Mouse (Mus musculus) lung, embryonic 16.5 days (tissue): ENCODE data around the gene Gpc3. TPM values are rescaled to one million over a fixed set of nuclear protein-coding genes. Genes with fewer than 3 reads are reported as not detected.

Source experiments
- ATAC-seq: fragments of 200-750 bp; cut with Nextera tagmentation; 2 replicates; pipeline ENCODE4 v1.8.0; 2017; ENCODE audit warnings: low read depth, mild to moderate bottlenecking, moderate library complexity
- H3K27ac ChIP-seq: fragments of 300-500 bp; sonication (generic); 2 replicates; pipeline ENCODE4 v1.5.1; 2014; ENCODE audit warnings: mild to moderate bottlenecking, control low read depth, low read length
- H3K27me3 ChIP-seq: fragments of 300-500 bp; sonication (generic); 2 replicates; pipeline ENCODE4 v1.6.1; 2014; ENCODE audit warnings: low read depth, low read length, mixed read lengths; ENCODE audit not compliant: control insufficient read depth, insufficient read depth
- H3K36me3 ChIP-seq: fragments of 300-500 bp; sonication (generic); 2 replicates; pipeline ENCODE4 v1.6.1; 2014; ENCODE audit warnings: low read length; ENCODE audit not compliant: control insufficient read depth, insufficient read depth
- H3K4me1 ChIP-seq: fragments of 300-500 bp; sonication (generic); replicated peaks from 2 replicates; pipeline ENCODE4 v1.6.1; 2014; ENCODE audit warnings: low read length, mixed read lengths; ENCODE audit not compliant: control insufficient read depth, insufficient read depth
- H3K4me2 ChIP-seq: fragments of 300-500 bp; sonication (generic); 2 replicates; pipeline ENCODE4 v1.6.1; 2014; ENCODE audit warnings: low read depth, low read length, control low read depth
- H3K4me3 ChIP-seq: fragments of 300-500 bp; sonication (generic); 2 replicates; pipeline ENCODE4 v1.5.1; 2014; ENCODE audit warnings: mild to moderate bottlenecking, low read length, control low read depth
- H3K9ac ChIP-seq: fragments of 300-500 bp; sonication (generic); 2 replicates; pipeline ENCODE4 v1.6.1; 2014; ENCODE audit warnings: low read length, control low read depth
- H3K9me3 ChIP-seq: fragments of 300-500 bp; sonication (generic); 2 replicates; pipeline ENCODE4 v1.6.1; 2016; ENCODE audit warnings: low read length; ENCODE audit not compliant: control insufficient read depth
- WGBS: fragments of 180-500 bp; shearing (Covaris S2); extraction: QIAGEN DNeasy Blood & Tissue Kit; methylation state at CpG from one replicate; pipeline ENCODE4 v1.1.7; 2014; 5-methylcytosine and 5-hydroxymethylcytosine counted together
- polyA plus RNA-seq: library from polyadenylated mRNA; unstranded; fragments of >200 nt; fragmentation: Nextera tagmentation; extraction: Ambion mirVana; gene quantifications from 2 replicates; pipeline ENCODE4 v1.2.1, GENCODE M21; 2015

Gene Gpc3
- polyA plus RNA-seq, 1 experiment from 2014 or later: 477 TPM

GRCm38 (mm10) chrX:52533098-52533497 lies 80.7 kb downstream of the Gpc3 start:
- WGBS: 40% methylated on average over 4 of the region's 4 CpGs

GRCm38 (mm10) chrX:52532124-52532523 lies 81.6 kb downstream of the Gpc3 start:
- Histone ChIP-seq H3K9me3 (no peaks in the 10 kb centered on the region), H3K27ac (no peak overlapping the region; the same call in 1 of the 2 replicates), H3K4me3 (no peak overlapping the region), H3K4me2 (no peak overlapping the region), H3K36me3 (no peaks in the 10 kb centered on the region), H3K9ac (no peak overlapping the region), H3K4me1 (no peaks in the 10 kb centered on the region; the same call in 1 of the 2 replicates), H3K27me3 (no peaks in the 10 kb centered on the region)
- WGBS: 37% methylated on average over 2 of the region's 2 CpGs
- peak; percentile 47 for ATAC-seq

More at GRCm38 (mm10) chrX:52533098-52533497, 80.7 kb downstream of the Gpc3 start:
- Histone ChIP-seq H3K27ac (no peak overlapping the region), H3K36me3 (no peaks in the 10 kb centered on the region), H3K27me3 (no peaks in the 10 kb centered on the region), H3K9me3 (no peaks in the 10 kb centered on the region), H3K4me3 (no peak overlapping the region), H3K4me2 (no peak overlapping the region), H3K9ac (no peak overlapping the region), H3K4me1 (no peaks in the 10 kb centered on the region; the same call in 1 of the 2 replicates)
- no peak for ATAC-seq

- no peak overlapping the region for H3K4me3 ChIP-seq
- H3K27me3 ChIP-seq: no peaks in the 10 kb centered on the region
- peaks cover 3% of the 10 kb centered on the region; the same call in 1 of the 2 replicates for H3K4me1 ChIP-seq
- H3K4me2 ChIP-seq: no peak overlapping the region
- ATAC-seq: no peak
- no peaks in the 10 kb centered on the region for H3K36me3 ChIP-seq
- no peak overlapping the region for H3K9ac ChIP-seq
- no peak overlapping the region for H3K27ac ChIP-seq
- 68% methylated on average over 5 of the region's 5 CpGs for WGBS
- no peaks in the 10 kb centered on the region for H3K9me3 ChIP-seq
These were observed 87.7 kb downstream of the Gpc3 start for GRCm38 (mm10) chrX:52526086-52526485.

- H3K9ac ChIP-seq: no peak overlapping the region
- ATAC-seq: no peak
- no peaks in the 10 kb centered on the region for H3K27me3 ChIP-seq
- H3K4me1 ChIP-seq: peaks cover 3% of the 10 kb centered on the region; the same call in 1 of the 2 replicates
- H3K4me3 ChIP-seq: no peak overlapping the region
- no peaks in the 10 kb centered on the region for H3K9me3 ChIP-seq
- H3K36me3 ChIP-seq: no peaks in the 10 kb centered on the region
- no peak overlapping the region for H3K4me2 ChIP-seq
- no peak overlapping the region for H3K27ac ChIP-seq
- 55% methylated on average over 3 of the region's 3 CpGs for WGBS
These were observed 88.6 kb downstream of the Gpc3 start for GRCm38 (mm10) chrX:52525132-52525531.

- 37% methylated on average over 3 of the region's 3 CpGs for WGBS
These were observed 99.2 kb downstream of the Gpc3 start for GRCm38 (mm10) chrX:52514553-52514952.

GRCm38 (mm10) chrX:52511151-52511550 lies 102.6 kb downstream of the Gpc3 start:
- no peak for ATAC-seq
- no peak overlapping the region for H3K9ac ChIP-seq
- 77% methylated on average over 4 of the region's 4 CpGs for WGBS
- H3K4me2 ChIP-seq: no peak overlapping the region
- H3K36me3 ChIP-seq: no peaks in the 10 kb centered on the region
- H3K4me1 ChIP-seq: no peaks in the 10 kb centered on the region
- no peaks in the 10 kb centered on the region for H3K9me3 ChIP-seq
- no peak overlapping the region for H3K4me3 ChIP-seq
- no peak overlapping the region for H3K27ac ChIP-seq
- H3K27me3 ChIP-seq: 0 out of 2 replicates have a peak, but pooled peaks cover 2% of the 10 kb centered on the region

More at GRCm38 (mm10) chrX:52514553-52514952, 99.2 kb downstream of the Gpc3 start:
- H3K9ac ChIP-seq: no peak overlapping the region
- H3K4me1 ChIP-seq: no peaks in the 10 kb centered on the region
- H3K9me3 ChIP-seq: no peaks in the 10 kb centered on the region
- no peak overlapping the region for H3K4me2 ChIP-seq
- no peak overlapping the region for H3K27ac ChIP-seq
- 0 out of 2 replicates have a peak, but pooled peaks cover 2% of the 10 kb centered on the region for H3K27me3 ChIP-seq
- H3K4me3 ChIP-seq: no peak overlapping the region
- H3K36me3 ChIP-seq: no peaks in the 10 kb centered on the region
- peak; percentile 60; the same call in 1 of the 2 replicates for ATAC-seq

GRCm38 (mm10) chrX:52503857-52504256 lies 109.9 kb downstream of the Gpc3 start:
- WGBS: 31% methylated on average over 3 of the region's 3 CpGs
- Histone ChIP-seq H3K9me3 (no peaks in the 10 kb centered on the region), H3K4me2 (no peak overlapping the region), H3K4me1 (no peaks in the 10 kb centered on the region), H3K36me3 (no peaks in the 10 kb centered on the region), H3K27ac (no peak overlapping the region), H3K27me3 (no peaks in the 10 kb centered on the region), H3K4me3 (no peak overlapping the region), H3K9ac (no peak overlapping the region)
- peak; percentile 80 for ATAC-seq

- Histone ChIP-seq H3K27me3 (no peaks in the 10 kb centered on the region), H3K36me3 (no peaks in the 10 kb centered on the region), H3K4me1 (no peaks in the 10 kb centered on the region), H3K4me3 (no peak overlapping the region), H3K9ac (no peak overlapping the region), H3K4me2 (no peak overlapping the region), H3K27ac (no peak overlapping the region), H3K9me3 (no peaks in the 10 kb centered on the region)
- ATAC-seq: no peak
- 56% methylated on average over 4 of the region's 4 CpGs for WGBS
These were observed 124.3 kb downstream of the Gpc3 start for GRCm38 (mm10) chrX:52489461-52489860.

- WGBS: 41% methylated on average over 5 of the region's 5 CpGs
- no peaks in the 10 kb centered on the region for H3K9me3 ChIP-seq
- H3K27ac ChIP-seq: peak overlapping the region; percentile 56; the same call in 1 of the 2 replicates
- no peaks in the 10 kb centered on the region for H3K27me3 ChIP-seq
- no peak overlapping the region for H3K4me2 ChIP-seq
- no peak overlapping the region for H3K9ac ChIP-seq
- H3K4me3 ChIP-seq: no peak overlapping the region
- H3K36me3 ChIP-seq: no peaks in the 10 kb centered on the region
- H3K4me1 ChIP-seq: peaks cover 7% of the 10 kb centered on the region
- no peak for ATAC-seq
These were observed 158.6 kb downstream of the Gpc3 start for GRCm38 (mm10) chrX:52455074-52455588.
